Comparison of ENCODE assay signal across 10 mouse cellular contexts in the genomic region with DNA sequence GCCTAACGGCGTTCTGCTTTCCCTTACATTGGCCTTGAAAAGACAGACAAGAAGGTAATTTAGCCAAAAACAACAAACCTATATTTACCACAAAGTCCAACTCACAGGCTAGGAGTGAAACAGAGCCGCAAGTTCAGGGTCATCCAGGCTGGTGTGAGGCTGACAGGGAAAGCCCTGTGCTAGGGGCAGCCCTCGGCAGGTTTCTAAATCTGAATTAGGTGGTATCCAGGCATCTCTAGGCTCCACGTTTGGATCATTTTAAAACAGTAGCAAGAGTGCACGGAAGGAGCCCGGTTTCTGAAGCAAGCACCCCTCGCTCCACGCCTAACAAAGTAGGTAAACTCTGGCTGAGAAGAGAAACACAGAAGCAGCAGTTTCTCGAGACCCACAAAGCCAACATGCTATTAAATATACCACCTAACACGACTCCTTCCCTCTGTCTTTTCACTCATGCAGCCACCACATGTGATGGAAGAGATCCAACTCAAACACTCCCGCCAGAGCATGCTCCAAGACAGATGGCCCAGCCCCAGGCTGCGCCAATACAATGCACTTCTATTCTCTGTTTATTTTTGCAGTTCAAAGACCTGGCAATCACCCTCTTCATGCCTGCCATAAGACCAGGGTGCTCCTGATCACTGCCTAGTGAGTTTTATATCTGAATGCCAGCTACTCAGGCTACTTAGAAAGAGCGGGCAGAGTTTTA.
DNase-seq lines count a peak whose midpoint lies in the region; ATAC-seq and TF ChIP-seq lines count a peak whose summit lies in the region.
"Had no signal": no experiment of that assay in that cellular context is flagged by ENCODE, and none has a peak within 500 bp of the region (broad histone marks: within the 10 kb centered on the region; RNA-seq: fewer than 3 reads in every experiment).

No protein-coding gene starts in this region.

- H3K9ac ChIP-seq in heart, embryonic 16.5 days (ENCODE audit: low read length) = no peak overlapping the region
- no peak overlapping the region for H3K9ac ChIP-seq in embryonic facial prominence, embryonic 15.5 days
- H3K9ac ChIP-seq in lung, postnatal 0 days (replicated peaks; ENCODE audit: low read depth) = no peak overlapping the region

- H3K27me3 ChIP-seq in heart, embryonic 16.5 days (ENCODE audit: control insufficient read depth, insufficient read depth, low read length) = no peaks in the 10 kb centered on the region
- no peaks in the 10 kb centered on the region for H3K27me3 ChIP-seq in embryonic facial prominence, embryonic 15.5 days
- H3K27me3 ChIP-seq in lung, postnatal 0 days (replicated peaks; ENCODE audit: insufficient read depth, low read length) = no peaks in the 10 kb centered on the region

- no peak overlapping the region for H3K4me3 ChIP-seq in heart, embryonic 16.5 days (ENCODE audit: low read length)
- no peak overlapping the region for H3K4me3 ChIP-seq in embryonic facial prominence, embryonic 15.5 days (replicated peaks)
- H3K4me3 ChIP-seq in lung, postnatal 0 days (ENCODE audit: low read depth, low read length) = no peak overlapping the region

- no peaks in the 10 kb centered on the region for H3K36me3 ChIP-seq in heart, embryonic 16.5 days (ENCODE audit: control insufficient read depth, insufficient read depth)
- H3K36me3 ChIP-seq in embryonic facial prominence, embryonic 15.5 days = no peaks in the 10 kb centered on the region
- no peaks in the 10 kb centered on the region for H3K36me3 ChIP-seq in lung, postnatal 0 days (ENCODE audit: insufficient read depth, low read length)

- 61% methylated on average over 14 of the region's 14 CpGs for WGBS in heart, embryonic 16.5 days
- 36% methylated on average over 14 of the region's 14 CpGs for WGBS in embryonic facial prominence, embryonic 15.5 days
- WGBS in lung, postnatal 0 days = 35% methylated on average over 14 of the region's 14 CpGs

- H3K27ac ChIP-seq in heart, embryonic 16.5 days (ENCODE audit: low read length) = peak overlapping the region; percentile 40; the same call in 1 of the 2 replicates
- H3K27ac ChIP-seq in embryonic facial prominence, embryonic 15.5 days (replicated peaks) = peak overlapping the region; percentile 58
- H3K27ac ChIP-seq in lung, postnatal 0 days (ENCODE audit: low read length) = no peak overlapping the region

- peak overlapping the region; percentile 11; the same call in 1 of the 2 replicates for H3K4me2 ChIP-seq in heart, embryonic 16.5 days (ENCODE audit: low read depth, low read length)
- H3K4me2 ChIP-seq in embryonic facial prominence, embryonic 15.5 days (replicated peaks) = peak overlapping the region; percentile 29
- H3K4me2 ChIP-seq in lung, postnatal 0 days (replicated peaks; ENCODE audit: low read depth, low read length) = no peak overlapping the region; the same call in 1 of the 2 replicates

- no peaks in the 10 kb centered on the region for H3K4me1 ChIP-seq in heart, embryonic 16.5 days (ENCODE audit: control insufficient read depth, insufficient read depth, low read length)
- H3K4me1 ChIP-seq in embryonic facial prominence, embryonic 15.5 days = peaks cover 9% of the 10 kb centered on the region
- H3K4me1 ChIP-seq in lung, postnatal 0 days (ENCODE audit: insufficient read depth, low read depth, low read length) = no peaks in the 10 kb centered on the region

- no peaks in the 10 kb centered on the region for H3K9me3 ChIP-seq in heart, embryonic 16.5 days (replicated peaks; ENCODE audit: control insufficient read depth, low read length)
- H3K9me3 ChIP-seq in embryonic facial prominence, embryonic 15.5 days (replicated peaks) = no peaks in the 10 kb centered on the region
- H3K9me3 ChIP-seq in lung, postnatal 0 days (ENCODE audit: low read length) = no peaks in the 10 kb centered on the region

- no peak for TF ChIP-seq EP300 in lung, postnatal 0 days (IDR thresholded peaks at IDR 0.05)

- TF ChIP-seq CTCF in lung, postnatal 0 days (IDR thresholded peaks at IDR 0.05) = no peak

- no peak; the same call in 1 of the 2 replicates for ATAC-seq in heart, embryonic 16.5 days (replicated peaks; ENCODE audit: extremely low read depth, insufficient read depth, low FRiP score)
- ATAC-seq in embryonic facial prominence, embryonic 15.5 days (ENCODE audit: insufficient number of reproducible peaks, low FRiP score, low TSS enrichment, low read depth) = peak; percentile 69; the same call in 1 of the 2 replicates
- ATAC-seq in lung, postnatal 0 days = no peak
- no peak for ATAC-seq in megakaryocyte, adult 5-6 weeks (ENCODE audit: poor library complexity, severe bottlenecking)

- no peak for DNase-seq in heart, adult 11 months
- DNase-seq in adipocyte (ENCODE audit: low spot score) = peak; percentile 6
- peak; percentile 24 for DNase-seq in lung, postnatal 0 days (ENCODE audit: low spot score)
- no peak for DNase-seq in spleen, postnatal 36 days (ENCODE audit: low spot score in 2 of 2)
- DNase-seq in right cerebral cortex, adult 2 months (ENCODE audit: low spot score in 2 of 2) = no peak
- DNase-seq: cerebellum, adult 9-10 months; kidney, adult 2 months had no signal

Comparison
In these comparisons a context has a peak if more than half of its experiments do, and no peak if none do; other contexts are left out.
1. DNase-seq: peak in adipocyte (single experiment) and lung, postnatal 0 days (single experiment); none in heart, adult 11 months (single experiment), spleen, postnatal 36 days (0 of 2) and right cerebral cortex, adult 2 months (0 of 2).